Mouse (Mus musculus): ENCODE results near the gene Ankrd23.

DNA sequence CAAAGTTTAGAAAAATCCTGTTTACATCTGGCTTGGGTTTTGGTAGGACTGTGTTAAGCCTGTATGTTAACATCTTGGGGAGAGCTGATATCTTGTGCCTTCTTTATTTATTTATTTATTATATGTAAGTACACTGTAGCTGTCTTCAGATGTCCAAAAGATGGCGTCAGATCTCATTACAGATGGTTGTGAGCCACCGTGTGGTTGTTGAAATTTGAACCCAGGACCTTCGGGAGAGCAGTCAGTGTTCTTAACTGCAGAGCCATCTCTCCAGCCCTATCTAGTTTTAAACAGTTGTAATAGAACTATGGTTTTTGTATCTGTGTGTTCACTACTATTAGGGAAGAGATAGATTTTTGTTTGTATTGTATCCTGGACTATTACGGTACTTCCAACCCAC, 7.4 kb downstream of the Ankrd23 start:
- no peak for TF ChIP-seq CTCF (IDR thresholded peaks at IDR 0.05; ENCODE audit: borderline replicate concordance, control insufficient read depth, extremely low read depth, insufficient read depth, low read length, poor library complexity)
- TF ChIP-seq POLR2A (IDR thresholded peaks at IDR 0.05; ENCODE audit: control insufficient read depth, extremely low read depth, insufficient read depth, low read length, poor library complexity): no peak

All from thymus, adult 2 months (tissue).